Mouse (Mus musculus): ENCODE measurements at regions not wholly inside any gene's neighbourhood (a gene's known extent, or its start where the extent isn't known, plus 50 kb on each side); places are given as distances from the start of the nearest gene placed in this dataset.
A peak's percentile ranks its signal among the peaks of the same experiment; 100 is the strongest.

- DNase-seq, result no peak
- H3K4me3 ChIP-seq (ENCODE audit: insufficient read depth, low read depth, low read length), result no peak overlapping the region
- H3K36me3 ChIP-seq (ENCODE audit: control insufficient read depth, insufficient read depth, low read length), result no peaks in the 10 kb centered on the region
- H3K27me3 ChIP-seq (replicated peaks; ENCODE audit: control insufficient read depth, insufficient read depth, low read length), result no peaks in the 10 kb centered on the region
- no peak overlapping the region for H3K27ac ChIP-seq (ENCODE audit: insufficient read depth, low read depth, low read length)
- no peak for TF ChIP-seq POLR2A (IDR thresholded peaks at IDR 0.05; ENCODE audit: low read depth, low read length)
- no peak for TF ChIP-seq CTCF (conservative IDR thresholded peaks at IDR 0.05; ENCODE audit: insufficient read depth, insufficient read length, low read depth, low read length)
- H3K4me1 ChIP-seq (ENCODE audit: control insufficient read depth, insufficient read depth, low read length), result no peaks in the 10 kb centered on the region
Measured at GRCm38 (mm10) chr13:101238860-101239259, 405.6 kb upstream of the Slc30a5 start.

- no peak overlapping the region for H3K4me3 ChIP-seq (ENCODE audit: insufficient read depth, low read depth, low read length)
- no peak for TF ChIP-seq POLR2A (IDR thresholded peaks at IDR 0.05; ENCODE audit: low read depth, low read length)
- no peak for TF ChIP-seq CTCF (conservative IDR thresholded peaks at IDR 0.05; ENCODE audit: insufficient read depth, insufficient read length, low read depth, low read length)
- H3K27me3 ChIP-seq (replicated peaks; ENCODE audit: control insufficient read depth, insufficient read depth, low read length), result no peaks in the 10 kb centered on the region
- H3K27ac ChIP-seq (ENCODE audit: insufficient read depth, low read depth, low read length), result no peak overlapping the region
- DNase-seq, result no peak
- WGBS, result 88% methylated on average over 10 of the region's 10 CpGs
- H3K4me1 ChIP-seq (ENCODE audit: control insufficient read depth, insufficient read depth, low read length), result peaks cover 8% of the 10 kb centered on the region; the same call in 1 of the 2 replicates
- H3K36me3 ChIP-seq (ENCODE audit: control insufficient read depth, insufficient read depth, low read length), result no peaks in the 10 kb centered on the region
Measured at GRCm38 (mm10) chr13:101237035-101237434, 403.8 kb upstream of the Slc30a5 start.

- no peaks in the 10 kb centered on the region for H3K36me3 ChIP-seq (ENCODE audit: control insufficient read depth, insufficient read depth, low read length)
- 90% methylated on average over 4 of the region's 4 CpGs for WGBS
- H3K4me1 ChIP-seq (ENCODE audit: control insufficient read depth, insufficient read depth, low read length), result peaks cover 8% of the 10 kb centered on the region; the same call in 1 of the 2 replicates
- no peak overlapping the region for H3K27ac ChIP-seq (ENCODE audit: insufficient read depth, low read depth, low read length)
- no peak overlapping the region for H3K4me3 ChIP-seq (ENCODE audit: insufficient read depth, low read depth, low read length)
- no peak for DNase-seq
- no peaks in the 10 kb centered on the region for H3K27me3 ChIP-seq (replicated peaks; ENCODE audit: control insufficient read depth, insufficient read depth, low read length)
- TF ChIP-seq POLR2A (IDR thresholded peaks at IDR 0.05; ENCODE audit: low read depth, low read length), result no peak
- no peak for TF ChIP-seq CTCF (conservative IDR thresholded peaks at IDR 0.05; ENCODE audit: insufficient read depth, insufficient read length, low read depth, low read length)
Measured at GRCm38 (mm10) chr13:101235846-101236245, 402.6 kb upstream of the Slc30a5 start.

- Histone ChIP-seq H3K36me3 (ENCODE audit: control insufficient read depth, insufficient read depth, low read length) (no peaks in the 10 kb centered on the region), H3K4me1 (ENCODE audit: control insufficient read depth, insufficient read depth, low read length) (peaks cover 8% of the 10 kb centered on the region; the same call in 1 of the 2 replicates), H3K4me3 (ENCODE audit: insufficient read depth, low read depth, low read length) (no peak overlapping the region), H3K27me3 (replicated peaks; ENCODE audit: control insufficient read depth, insufficient read depth, low read length) (no peaks in the 10 kb centered on the region), H3K27ac (ENCODE audit: insufficient read depth, low read depth, low read length) (no peak overlapping the region)
- no peak for DNase-seq
- TF ChIP-seq CTCF (conservative IDR thresholded peaks at IDR 0.05; ENCODE audit: insufficient read depth, insufficient read length, low read depth, low read length) (no peak), POLR2A (IDR thresholded peaks at IDR 0.05; ENCODE audit: low read depth, low read length) (no peak)
- WGBS, result 71% methylated on average over 3 of the region's 3 CpGs
Measured at GRCm38 (mm10) chr13:101235110-101235509, 401.9 kb upstream of the Slc30a5 start.

- H3K27ac ChIP-seq (ENCODE audit: insufficient read depth, low read depth, low read length), result peak overlapping the region; percentile 47
- H3K4me1 ChIP-seq (ENCODE audit: control insufficient read depth, insufficient read depth, low read length), result peaks cover 8% of the 10 kb centered on the region; the same call in 1 of the 2 replicates
- 78% methylated on average over 10 of the region's 10 CpGs for WGBS
- no peak overlapping the region for H3K4me3 ChIP-seq (ENCODE audit: insufficient read depth, low read depth, low read length)
- no peak for TF ChIP-seq CTCF (conservative IDR thresholded peaks at IDR 0.05; ENCODE audit: insufficient read depth, insufficient read length, low read depth, low read length)
- no peak for TF ChIP-seq POLR2A (IDR thresholded peaks at IDR 0.05; ENCODE audit: low read depth, low read length)
- no peak for DNase-seq
- H3K27me3 ChIP-seq (replicated peaks; ENCODE audit: control insufficient read depth, insufficient read depth, low read length), result no peaks in the 10 kb centered on the region
- no peaks in the 10 kb centered on the region for H3K36me3 ChIP-seq (ENCODE audit: control insufficient read depth, insufficient read depth, low read length)
Measured at GRCm38 (mm10) chr13:101234550-101234949, 401.3 kb upstream of the Slc30a5 start.

- 24% methylated on average over 5 of the region's 5 CpGs for WGBS
- DNase-seq, result peak; percentile 82
- Histone ChIP-seq H3K27me3 (replicated peaks; ENCODE audit: control insufficient read depth, insufficient read depth, low read length) (no peaks in the 10 kb centered on the region), H3K4me3 (ENCODE audit: insufficient read depth, low read depth, low read length) (no peak overlapping the region), H3K36me3 (ENCODE audit: control insufficient read depth, insufficient read depth, low read length) (no peaks in the 10 kb centered on the region), H3K4me1 (ENCODE audit: control insufficient read depth, insufficient read depth, low read length) (peaks cover 8% of the 10 kb centered on the region; the same call in 1 of the 2 replicates), H3K27ac (ENCODE audit: insufficient read depth, low read depth, low read length) (peak overlapping the region; percentile 73; the same call in 1 of the 2 replicates)
- no peak for TF ChIP-seq POLR2A (IDR thresholded peaks at IDR 0.05; ENCODE audit: low read depth, low read length)
- TF ChIP-seq CTCF (conservative IDR thresholded peaks at IDR 0.05; ENCODE audit: insufficient read depth, insufficient read length, low read depth, low read length), result no peak
Measured at GRCm38 (mm10) chr13:101233843-101234281, 400.6 kb upstream of the Slc30a5 start.

- peak; percentile 37 for DNase-seq
- H3K36me3 ChIP-seq (ENCODE audit: control insufficient read depth, insufficient read depth, low read length), result no peaks in the 10 kb centered on the region
- H3K27me3 ChIP-seq (replicated peaks; ENCODE audit: control insufficient read depth, insufficient read depth, low read length), result no peaks in the 10 kb centered on the region
- H3K4me1 ChIP-seq (ENCODE audit: control insufficient read depth, insufficient read depth, low read length), result peaks cover 8% of the 10 kb centered on the region; the same call in 1 of the 2 replicates
- no peak for TF ChIP-seq CTCF (conservative IDR thresholded peaks at IDR 0.05; ENCODE audit: insufficient read depth, insufficient read length, low read depth, low read length)
- no peak for TF ChIP-seq POLR2A (IDR thresholded peaks at IDR 0.05; ENCODE audit: low read depth, low read length)
- WGBS, result 42% methylated on average over 8 of the region's 8 CpGs
- H3K27ac ChIP-seq (ENCODE audit: insufficient read depth, low read depth, low read length), result peak overlapping the region; percentile 73; the same call in 1 of the 2 replicates
- H3K4me3 ChIP-seq (ENCODE audit: insufficient read depth, low read depth, low read length), result no peak overlapping the region
Measured at GRCm38 (mm10) chr13:101233181-101233842, 400.1 kb upstream of the Slc30a5 start.
